Mouse (Mus musculus) kidney, adult 9 months (tissue): ENCODE measurements at regions not wholly inside any gene's neighbourhood (a gene's known extent, or its start where the extent isn't known, plus 50 kb on each side); places are given as distances from the start of the nearest gene placed in this dataset.
"Not testable (repeated sequence)": the region's sequence is repeated elsewhere in the genome, so short reads cannot be mapped to it uniquely, and the experiment has no call there.

Source experiments
- DNase-seq: peaks from one replicate; pipeline ENCODE4 v3.0.0; 2022

DNA sequence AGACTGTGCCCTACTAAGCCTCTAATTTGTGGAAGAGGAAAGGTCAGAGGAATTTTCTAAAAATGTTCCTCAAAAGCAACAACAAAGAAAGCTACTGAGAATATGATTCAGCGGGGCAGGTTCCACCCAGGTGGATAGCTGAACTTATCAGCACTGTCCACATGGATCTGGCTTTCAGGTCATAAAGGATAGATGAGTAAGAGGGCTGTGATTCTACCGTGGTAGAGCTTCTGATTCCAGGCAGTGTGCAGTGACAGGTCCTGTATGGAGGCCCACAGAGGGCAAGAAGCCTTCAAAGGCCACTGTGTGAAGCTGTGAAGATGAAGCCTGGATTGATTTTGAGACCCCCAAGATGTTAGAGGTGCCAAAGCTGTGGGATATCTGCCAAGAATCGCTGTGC, 51.8 kb downstream of the Teddm3 start:
- DNase-seq, result not testable (repeated sequence)

DNA sequence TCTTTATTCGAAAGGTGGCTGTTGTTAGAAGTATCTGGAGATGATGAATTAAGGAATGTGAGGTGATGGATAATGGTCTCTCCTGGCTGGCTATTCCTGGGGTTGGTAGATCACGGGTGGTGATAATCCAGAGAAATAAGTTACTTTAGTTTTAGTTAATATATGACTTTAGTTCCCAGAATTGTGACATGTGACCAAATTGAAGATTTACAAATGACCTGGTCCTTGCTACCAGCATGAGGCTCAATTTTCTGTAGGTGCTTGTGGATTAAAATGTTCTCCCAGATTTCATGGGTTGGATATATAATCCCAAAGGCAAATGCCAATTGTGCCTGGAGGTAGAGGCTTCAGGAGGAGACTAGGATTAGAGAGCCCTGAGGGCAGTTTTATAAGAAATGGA, 53.7 kb downstream of the Teddm3 start:
- DNase-seq, result peak; percentile 73

DNA sequence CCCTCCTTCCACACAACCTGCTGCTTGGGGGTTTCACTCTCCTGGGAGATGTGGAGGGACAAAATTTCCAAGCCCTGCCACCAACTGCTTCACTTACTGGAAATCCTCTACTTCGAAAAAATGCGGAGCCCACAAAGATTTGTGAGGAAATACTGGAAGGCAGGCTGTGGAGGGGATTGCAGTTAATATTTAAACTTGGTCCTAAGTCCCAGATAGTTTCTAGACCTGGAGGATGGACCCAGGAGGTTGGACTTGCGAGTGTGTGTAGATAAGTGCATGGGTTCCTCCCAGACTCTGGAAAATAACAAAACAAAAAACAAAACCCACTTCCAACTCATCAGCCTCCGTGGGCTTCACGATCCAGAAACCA, 79.0 kb downstream of the Teddm3 start:
- peak; percentile 48 for DNase-seq

DNA sequence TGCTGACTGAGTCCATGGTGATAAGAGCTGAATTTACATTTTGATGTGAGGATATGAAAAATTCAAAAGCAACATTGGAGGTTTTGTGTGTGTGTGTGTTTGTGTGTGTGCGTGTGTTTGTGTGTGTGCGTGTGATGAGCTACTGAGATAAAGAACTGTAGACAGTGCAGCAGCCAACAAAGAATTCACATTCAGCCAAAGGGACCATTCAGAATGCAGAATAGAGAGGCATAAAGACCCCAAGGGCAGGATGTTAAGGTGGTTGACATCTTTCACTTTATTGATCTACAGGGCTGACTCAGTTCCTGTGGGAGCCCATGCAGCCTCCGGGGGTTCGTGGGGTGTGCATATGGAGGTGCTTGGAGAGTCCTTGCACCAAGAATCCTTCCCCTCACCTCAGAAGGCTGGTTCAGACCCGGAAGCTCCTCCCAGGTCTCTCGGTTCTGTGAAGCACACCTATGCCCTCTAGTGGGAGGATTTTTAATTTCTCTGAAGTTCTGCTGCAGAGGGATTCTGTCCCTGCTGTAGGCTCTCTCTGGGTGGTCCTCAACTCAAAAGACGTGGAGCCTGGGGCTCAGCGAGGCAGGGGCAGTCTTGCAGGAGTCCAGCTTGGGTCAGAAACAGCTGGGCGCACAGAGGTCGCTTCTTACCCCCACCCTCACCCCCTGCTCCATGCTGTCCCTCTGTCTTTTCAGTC, 79.6 kb downstream of the Teddm3 start:
- DNase-seq, result peak; percentile 18

DNA sequence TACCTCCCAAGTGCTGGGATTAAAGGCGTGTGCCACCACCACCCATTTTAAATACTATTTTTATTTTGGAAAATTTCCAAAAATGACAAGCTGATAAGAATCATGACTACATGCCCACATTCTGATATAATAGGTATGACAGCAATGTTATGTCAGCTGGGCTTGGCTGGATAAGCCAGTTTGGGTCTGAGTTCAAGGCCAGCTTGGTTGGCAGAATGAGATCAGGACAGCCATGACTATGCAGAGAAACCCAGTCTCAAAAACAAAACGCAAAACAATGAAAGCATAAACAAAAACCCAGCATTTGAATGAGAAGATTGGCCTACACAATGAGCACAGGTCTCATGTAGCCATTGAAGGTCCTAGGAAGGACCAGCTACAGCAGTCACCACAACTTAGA, 93.6 kb downstream of the Teddm3 start:
- no peak for DNase-seq

DNA sequence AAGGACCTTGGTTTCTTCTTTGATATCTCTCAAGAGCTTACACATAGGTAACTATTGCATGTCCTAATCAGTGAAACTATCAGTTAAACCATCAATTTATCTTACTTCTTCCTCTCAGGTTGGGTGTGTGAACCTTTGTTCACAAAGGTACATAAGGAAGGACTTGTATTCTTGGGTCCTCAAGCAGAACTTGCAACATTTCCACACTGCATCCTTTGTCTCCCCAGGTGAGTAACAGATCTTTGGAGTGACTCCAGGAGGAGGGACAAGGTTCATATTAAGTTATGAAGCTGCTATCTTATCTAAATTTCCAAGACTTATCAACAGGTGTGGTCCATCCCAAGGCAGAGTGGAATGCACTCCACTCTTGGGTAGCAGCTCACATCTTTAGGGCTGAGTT, 99.0 kb downstream of the Teddm3 start:
- no peak for DNase-seq

DNA sequence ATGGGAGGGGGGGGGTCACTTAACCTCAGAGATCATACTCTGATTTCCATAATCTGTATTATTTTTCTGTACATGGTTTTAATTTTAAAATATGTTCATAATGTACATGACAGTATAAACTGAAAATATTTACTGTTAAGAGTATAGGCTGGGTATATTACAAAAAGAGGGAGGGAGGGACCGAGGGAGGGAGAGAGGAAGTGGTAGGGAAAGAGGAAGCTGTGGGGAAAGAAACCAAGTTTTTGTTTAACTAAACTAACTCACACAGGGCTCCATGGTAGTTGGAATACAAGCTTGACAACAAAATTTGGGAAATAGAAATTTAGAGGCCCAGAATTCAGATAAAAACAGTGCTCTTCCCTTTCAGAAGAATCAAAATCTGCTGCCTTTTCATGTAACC, 131.7 kb downstream of the Teddm3 start:
- DNase-seq, result not testable (repeated sequence)

DNA sequence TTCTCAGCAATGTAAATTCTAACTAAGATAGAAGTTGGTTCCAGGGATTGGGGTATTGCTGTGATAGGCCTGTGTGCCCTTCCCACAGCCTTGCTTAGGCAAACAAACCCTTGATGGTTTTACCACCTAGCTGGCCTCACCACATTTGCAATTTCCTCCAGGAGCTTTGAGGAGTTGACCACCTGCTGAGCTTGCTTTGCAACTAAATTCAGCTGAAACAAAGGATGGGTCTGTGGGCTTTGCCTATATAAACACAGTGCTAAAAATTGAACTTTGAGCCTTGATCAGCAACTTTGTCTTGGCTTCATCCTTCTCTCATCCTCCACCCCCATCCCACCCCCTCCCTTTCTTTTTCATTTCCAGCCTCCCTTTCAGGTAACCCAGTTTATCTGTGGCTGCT, 148.9 kb downstream of the Teddm3 start:
- no peak for DNase-seq

DNA sequence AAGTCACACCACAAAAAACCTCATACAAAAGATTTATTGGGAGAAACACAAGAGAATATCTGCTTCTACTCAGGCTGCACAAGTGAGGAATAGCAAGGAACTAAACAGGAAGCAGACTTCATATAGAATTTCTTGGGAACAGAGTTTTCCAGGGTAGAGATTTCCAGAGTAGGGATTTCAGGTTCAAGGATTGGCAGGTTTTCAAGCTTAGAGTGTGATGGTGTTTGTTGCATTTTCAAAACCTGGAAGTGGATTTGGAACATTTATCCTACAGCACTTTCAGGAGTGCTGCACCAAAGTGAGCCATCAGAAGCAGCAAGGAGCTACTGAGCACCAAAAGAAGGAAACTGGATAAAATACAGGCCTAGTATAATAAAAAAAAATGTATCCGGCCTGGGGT, 152.7 kb downstream of the Teddm3 start:
- no peak for DNase-seq

DNA sequence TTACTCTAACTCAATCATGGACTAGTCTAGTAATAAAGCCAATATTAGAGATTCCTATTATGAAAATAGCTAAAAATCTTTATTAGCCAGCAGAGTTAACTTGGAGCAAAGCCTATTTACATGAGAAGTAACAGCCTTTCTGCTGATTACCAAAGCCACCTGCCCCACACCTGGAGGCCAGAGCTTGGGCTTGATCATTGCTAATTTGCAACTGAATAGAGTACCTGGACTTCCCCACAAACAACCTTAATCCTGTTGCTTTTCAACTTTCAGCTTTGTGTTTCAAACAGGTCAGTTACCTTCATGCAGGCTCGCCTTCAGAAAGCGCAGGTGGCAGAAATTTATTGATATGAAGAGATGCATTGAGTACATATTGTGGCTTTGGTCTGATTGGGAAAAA, 163.3 kb downstream of the Teddm3 start:
- no peak for DNase-seq

DNA sequence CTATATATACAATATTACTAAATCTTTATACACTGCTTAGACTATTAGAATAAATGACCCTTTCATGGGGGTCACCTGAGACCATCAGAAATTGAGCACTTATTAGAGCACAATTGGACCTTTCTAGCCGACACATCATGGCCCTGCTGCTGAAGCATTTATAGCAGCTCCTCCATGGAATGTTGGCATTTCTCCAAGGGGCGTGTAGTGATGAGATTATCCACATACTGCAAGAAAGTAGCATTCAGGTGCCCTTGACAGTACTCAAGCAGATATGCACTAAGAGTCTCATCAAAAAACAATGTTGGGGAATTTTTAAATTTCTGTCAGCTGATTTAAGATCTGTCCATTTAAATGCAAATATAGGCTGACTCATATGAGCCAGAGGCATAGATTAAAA, 178.4 kb downstream of the Teddm3 start:
- DNase-seq, result peak; percentile 34

DNA sequence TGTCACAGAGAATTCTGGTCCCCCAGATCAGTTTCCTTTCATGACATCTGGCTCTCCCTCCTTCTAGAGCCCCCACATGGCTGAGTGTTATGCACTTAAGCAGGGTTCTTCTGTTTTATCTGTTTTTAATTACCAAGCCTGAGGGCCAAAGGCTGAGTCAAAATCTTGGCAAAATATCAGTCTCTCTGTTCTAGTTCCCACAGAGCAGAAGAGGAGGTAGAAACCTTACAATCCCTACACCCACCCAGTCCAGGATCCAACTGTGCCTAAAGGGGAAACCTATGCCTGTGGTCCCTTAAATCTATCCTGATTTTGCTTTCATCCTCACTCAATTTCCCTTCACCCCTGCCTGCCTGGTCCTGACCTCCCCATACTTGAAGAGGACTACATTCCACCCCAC, 181.4 kb downstream of the Teddm3 start:
- peak; percentile 35 for DNase-seq

DNA sequence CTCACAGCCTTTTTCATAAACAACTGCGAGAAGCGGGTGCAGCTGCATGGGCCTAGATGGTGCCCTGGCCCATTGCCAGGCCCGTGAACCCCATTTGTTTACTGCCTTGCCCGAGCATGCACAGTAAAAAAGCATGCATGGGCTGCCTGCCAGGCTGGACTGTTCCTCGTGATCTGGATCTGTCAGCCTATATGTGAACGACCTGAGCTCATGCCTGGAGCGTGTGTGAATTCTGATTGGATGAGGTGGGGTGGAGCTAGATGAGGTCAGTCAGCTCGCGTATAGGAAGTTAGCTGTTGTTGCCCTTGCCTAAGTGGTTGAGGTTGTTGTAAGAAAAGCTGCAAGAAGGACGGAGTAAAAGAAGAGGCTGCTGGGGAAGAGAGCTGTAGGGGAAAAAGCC, 194.9 kb downstream of the Teddm3 start:
- peak; percentile 22 for DNase-seq

DNA sequence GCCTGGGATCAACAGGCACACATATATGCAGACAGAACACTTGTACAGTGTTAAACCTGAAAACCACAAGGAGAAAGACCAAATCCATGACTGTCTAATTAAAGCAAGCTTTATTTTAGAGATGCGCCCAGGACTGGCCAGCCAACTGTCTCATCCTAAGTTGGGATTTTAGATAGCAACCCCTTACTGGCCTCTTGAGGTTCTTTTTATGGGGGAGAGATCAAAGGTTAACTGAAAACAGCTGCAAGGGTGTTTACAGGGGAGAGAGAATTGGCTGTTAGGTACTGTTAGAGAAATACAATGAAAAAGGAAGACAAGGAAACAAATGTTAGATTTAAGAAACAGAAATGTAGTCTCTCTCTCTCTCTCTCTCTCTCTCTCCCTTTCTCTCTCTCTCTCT, 202.4 kb upstream of the Thpo start:
- no peak for DNase-seq

DNA sequence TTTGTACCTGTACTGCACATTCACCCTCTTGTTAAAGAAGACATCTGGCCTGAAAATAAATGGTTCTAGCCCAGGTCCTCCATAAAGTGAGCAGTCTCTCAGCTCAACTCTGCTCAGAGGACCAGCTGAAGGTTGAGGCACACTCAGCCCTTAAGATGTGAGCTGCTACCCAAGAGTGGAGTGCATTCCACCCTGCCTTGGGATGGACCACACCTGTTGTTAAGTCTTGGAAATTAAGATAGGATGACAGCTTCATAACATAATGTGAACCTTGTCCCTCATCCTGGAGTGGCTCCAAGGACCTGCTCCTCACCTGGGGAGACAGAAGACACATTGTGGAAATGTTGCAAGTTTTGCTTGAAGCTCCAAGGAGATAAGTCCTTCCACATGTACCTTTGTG, 200.5 kb upstream of the Thpo start:
- DNase-seq, result not testable (repeated sequence)

DNA sequence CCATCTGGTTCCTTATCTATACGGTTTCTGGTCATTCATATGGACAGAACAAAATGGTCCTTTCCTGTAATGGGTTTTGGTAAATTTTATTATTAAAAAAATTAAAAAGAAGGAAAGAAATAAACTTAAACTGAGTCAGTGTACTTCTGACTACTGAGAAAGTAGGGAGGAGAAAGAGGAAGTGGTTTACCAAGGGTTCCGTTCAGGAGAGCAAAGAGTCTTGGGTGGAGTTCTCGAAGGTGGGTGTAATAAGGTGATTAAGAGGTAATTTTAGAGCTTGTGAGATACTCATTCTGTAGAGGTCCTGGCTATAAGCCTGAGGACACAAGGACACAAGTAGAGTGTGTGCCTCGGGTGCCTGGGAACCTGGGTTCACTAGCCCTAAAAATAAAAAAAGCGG, 195.7 kb upstream of the Thpo start:
- not testable (repeated sequence) for DNase-seq

DNA sequence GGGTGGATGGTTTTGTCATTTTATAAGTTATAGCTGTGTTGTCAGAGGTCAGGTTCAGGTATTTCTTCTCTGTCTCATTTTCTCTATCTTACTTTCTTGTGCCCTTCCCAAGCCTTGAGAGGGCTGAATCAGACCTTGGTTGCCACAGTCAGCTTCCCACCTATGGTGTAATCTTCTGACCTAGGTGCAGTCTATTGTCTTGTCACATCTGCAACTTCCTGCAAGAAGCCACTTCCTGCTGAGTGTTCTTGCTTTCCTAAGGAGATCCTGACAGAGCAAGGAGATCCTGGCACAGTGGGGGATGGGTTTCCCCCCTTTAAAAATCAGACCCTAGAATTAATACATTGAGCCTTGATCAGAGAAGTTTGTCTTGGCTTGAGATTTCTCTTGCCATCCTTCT, 191.5 kb upstream of the Thpo start:
- DNase-seq, result not testable (repeated sequence)

DNA sequence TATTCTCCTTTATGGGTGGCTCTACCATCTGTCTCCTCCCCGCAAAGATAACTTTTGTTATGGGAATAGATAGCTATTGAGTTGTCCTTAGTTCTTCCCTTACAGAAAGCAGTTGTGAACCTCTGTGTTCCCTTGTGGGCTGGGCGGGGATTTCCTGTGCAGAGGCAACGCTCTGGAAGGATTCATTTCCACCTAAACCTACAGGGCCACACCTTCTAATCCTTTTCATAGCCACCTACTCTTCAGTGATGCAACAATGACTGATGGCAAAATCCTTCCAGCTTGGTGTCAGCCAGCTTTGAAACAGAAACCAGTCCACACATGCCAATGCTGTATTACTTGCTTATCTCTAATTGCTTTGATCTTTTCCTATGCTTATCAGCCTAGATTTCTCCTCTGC, 176.6 kb upstream of the Thpo start:
- not testable (repeated sequence) for DNase-seq

DNA sequence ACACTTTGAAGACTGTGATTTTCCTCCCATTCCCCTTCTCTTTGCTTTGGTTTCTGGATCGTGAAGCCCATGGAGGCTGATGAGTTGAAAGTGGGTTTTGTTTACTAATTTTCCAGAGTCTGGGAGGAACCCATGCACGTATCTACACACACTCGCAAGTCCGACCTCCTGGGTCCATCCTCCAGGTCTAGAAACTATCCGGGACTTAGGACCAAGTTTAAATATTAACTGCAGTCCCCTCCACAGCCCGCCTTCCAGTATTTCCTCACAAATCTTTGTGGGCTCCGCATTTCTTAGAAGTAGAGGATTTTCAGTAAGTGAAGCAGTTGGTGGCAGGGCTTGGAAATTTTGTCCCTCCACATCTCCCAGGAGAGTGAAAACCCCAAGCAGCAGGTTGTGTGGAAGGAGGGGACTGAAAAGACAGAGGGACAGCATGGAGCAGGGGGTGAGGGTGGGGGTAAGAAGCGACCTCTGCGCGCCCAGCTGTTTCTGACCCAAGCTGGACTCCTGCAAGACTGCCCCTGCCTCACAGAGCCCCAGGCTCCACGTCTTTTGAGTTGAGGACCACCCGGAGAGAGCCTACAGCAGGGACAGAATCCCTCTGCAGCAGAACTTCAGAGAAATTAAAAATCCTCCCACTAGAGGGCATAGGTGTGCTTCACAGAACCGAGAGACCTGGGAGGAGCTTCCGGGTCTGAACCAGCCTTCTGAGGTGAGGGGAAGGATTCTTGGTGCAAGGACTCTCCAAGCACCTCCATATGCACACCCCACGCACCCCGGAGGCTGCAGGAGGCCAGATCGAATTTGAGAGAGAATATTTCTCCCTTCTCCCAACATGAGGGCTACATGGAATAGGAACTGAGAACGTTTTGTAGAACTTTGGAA, 174.4 kb upstream of the Thpo start:
- peak; percentile 72 for DNase-seq

DNA sequence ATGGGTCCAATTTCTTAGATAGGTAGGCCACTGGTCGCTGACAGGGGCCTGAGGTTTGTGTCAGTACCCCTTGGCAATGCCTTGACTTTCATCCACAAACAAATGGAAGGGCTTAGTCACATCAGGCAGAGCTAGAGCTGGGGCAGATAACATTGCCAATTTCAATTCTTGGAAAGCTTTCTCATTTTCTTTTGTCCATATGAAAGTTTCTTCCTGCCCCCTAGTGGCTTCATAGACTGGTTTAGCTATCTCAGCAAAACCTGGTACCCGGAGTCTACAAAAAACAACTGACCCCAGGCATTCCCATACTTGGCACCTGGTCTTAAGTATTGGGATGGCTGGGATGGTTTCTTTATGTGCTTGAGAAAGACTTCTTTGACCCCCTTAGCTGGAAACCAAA, 161.4 kb upstream of the Thpo start:
- DNase-seq, result peak; percentile 66

DNA sequence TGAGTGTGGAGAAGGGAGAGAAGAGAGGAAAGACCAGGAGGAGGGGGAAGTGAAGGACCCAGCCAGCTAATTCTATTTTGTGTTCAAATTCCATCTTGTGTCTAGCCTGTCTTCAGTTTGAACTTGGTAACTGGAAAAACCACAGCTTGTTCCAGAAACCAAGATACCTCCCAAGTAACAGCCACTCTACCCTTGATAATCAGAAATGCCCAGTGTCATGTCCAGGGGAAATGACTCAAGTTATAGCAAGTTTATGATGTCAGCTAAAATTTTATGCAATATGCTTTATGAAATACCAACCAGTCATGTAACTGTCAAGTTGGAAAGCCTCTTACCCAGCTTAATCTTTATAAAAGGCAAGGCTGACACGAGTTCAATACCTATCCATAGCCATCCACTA, 137.4 kb upstream of the Thpo start:
- DNase-seq, result no peak

DNA sequence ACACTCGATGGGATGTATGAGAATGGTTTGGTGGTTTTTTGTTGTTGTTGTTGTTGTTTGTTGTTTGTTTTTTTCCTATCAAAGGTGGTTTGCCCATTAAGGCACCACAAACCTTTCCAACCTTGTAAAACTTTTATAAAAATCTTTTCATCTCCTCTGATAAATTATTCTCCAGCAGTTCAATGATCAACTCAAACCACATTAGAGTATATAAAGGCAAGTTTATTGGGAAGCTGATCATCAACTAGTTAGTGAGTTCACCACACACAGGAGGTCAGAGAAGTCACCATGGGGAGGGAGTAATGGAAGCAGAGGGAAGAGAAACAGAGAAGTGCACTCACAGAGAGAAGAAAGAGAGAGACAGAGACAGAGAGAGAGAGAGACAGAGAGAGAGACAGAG, 132.5 kb upstream of the Thpo start:
- peak; percentile 84 for DNase-seq

DNA sequence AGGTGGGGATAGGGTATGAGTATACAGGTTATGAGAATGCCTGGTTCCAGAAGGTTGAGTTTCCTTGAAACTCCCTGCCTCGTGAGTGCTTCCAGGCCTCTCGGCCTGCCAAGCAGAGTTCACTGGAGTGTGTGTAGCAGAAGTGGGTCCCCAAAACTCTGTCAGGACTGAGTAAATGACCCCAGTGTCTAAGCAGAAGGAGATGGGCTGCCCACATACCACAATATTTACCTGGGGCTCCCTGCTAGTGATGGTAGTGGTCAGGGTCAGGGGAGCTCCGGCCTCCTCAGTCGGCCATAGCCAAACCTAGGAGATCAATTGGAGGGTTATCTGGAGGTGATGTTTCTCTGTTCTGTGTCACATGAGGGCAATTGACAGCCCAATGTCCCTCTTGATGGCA, 126.9 kb upstream of the Thpo start:
- DNase-seq, result no peak

DNA sequence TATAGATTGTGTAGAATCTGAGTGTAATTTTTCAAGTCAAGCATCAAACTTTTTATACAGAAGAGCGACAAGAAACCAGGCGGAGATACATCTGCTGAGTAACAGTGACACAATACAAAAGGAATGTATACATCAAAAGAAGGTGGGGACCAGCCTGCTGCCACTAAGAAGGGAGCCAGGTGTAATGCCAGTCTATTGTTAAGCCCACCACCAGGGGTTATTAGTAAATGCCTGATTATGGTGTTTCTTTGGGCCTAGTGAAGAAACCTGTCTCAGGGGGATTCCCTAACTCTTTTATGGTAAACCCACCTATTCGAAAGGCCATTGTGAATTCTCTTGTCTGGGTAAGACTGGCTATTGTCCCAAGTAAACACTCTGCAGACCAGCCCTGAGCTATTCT, 126.3 kb upstream of the Thpo start:
- not testable (repeated sequence) for DNase-seq
